Mouse (Mus musculus) ovary, adult 18-20 months (tissue): Measurements from ENCODE around the gene Hoxb4.

ENCODE experiments used
- DNase-seq: peaks from one replicate; pipeline ENCODE4 v3.0.0; 2022; ENCODE audit warnings: low spot score, mixed read lengths

Hoxb4 gene

DNA sequence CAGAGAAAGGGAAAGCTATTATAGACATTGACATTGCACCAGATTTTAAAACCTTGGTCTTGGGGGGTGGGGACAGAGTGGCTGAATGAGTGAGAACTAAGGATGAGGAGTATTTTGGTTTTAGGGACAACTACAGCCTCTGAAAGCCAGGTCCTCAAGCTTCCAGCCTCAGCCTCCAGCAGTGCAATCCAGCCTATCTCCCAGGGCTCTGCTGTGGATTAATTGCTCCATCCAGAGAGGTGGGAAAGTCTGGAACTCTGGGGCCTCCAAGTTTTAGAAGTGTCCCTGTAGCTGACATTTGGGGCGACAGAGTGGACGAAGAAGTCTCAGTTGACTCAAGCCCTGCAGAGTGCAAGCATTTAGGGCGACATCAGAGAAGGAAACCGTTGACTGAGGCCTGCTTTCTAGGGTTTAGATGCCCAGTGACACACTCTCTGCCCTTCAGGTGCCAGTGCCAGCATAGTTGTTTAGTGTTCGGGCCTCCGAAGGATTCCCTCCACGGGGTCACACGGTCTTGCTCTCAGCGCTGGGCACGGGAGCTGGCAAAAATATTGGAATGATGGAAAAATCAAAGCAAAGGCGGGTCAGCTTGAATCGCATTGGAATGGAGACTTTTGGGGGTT lies 4.2 kb upstream of the Hoxb4 start:
- no peak for DNase-seq

DNA sequence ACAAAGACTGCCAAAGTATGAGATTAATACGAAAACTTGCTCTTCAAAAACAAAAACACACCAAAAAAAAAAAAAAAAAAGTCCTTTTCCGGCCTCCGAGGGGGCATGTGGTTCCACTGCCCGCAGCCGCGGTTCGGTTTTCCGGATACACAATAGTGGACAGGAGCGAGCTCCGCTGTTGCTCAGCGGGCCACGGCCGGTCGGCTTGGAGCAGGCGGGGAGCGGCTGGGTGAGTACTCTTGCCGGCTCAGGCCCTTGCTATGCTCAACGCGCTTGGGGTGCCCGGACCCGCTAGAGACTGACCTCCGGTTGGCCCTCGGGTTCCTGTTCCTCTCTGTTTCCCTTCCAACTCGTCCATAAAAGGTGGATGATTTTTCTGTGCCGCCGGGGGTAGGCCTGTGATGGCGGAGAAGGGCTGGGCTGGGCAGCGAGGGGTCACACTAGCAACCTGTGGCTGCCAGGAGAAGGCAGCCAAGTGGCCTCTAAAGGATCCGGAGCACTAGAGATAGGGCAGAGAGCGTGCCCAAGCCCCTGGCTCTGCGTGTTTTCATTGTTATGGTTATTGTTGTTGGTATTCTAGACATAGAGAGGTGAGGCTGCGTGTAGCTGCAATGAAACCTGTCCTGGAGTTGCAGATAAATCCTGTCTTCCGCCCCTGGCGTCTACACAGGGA lies 3.3 kb upstream of the Hoxb4 start:
- no peak for DNase-seq

- DNase-seq = no peak
Observed at GRCm38 (mm10) chr11:96315344-96315681, 2.8 kb upstream of the Hoxb4 start.

GRCm38 (mm10) chr11:96316696-96317607 lies 1.1 kb upstream of the Hoxb4 start:
- no peak for DNase-seq

GRCm38 (mm10) chr11:96318368-96319070 lies 452 bp downstream of the Hoxb4 start:
- DNase-seq = peak; percentile 60

DNA sequence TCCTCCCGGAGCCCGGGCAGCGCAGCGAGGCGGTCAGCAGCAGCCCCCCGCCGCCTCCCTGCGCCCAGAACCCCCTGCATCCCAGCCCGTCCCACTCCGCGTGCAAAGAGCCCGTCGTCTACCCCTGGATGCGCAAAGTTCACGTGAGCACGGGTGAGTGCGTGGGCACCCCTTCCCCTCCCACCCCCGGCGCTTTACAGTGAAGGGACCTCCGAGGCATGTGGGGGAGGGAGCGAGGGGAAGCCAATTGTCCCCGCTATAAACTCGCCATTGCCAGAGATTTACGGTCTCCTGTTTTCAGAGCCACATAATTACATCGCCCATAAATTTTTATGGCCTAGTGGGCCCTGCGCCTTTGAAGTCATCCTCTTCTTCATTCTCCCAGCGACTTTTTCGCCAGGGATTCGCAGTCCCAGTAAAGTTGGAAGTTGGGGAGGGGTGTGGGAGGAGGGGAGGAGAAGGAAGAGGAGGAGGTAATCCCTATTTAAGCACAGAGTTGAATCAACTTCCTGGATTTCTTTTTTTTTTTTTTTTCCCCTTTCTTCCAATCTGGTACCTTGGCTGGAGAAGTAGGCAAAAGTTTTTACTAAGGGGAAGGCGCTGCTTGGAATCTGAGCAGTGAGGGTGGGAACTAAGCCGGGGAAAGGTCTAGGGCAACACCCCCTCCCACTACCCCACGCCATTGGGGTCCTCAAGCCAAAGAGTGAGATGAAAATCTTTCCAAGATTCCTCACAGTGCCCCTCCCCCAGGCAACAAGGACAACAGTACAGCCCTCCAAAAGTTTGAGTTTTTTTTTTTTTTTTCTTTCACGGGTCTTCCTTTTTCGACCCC lies 1.2 kb downstream of the Hoxb4 start:
- no peak for DNase-seq

DNA sequence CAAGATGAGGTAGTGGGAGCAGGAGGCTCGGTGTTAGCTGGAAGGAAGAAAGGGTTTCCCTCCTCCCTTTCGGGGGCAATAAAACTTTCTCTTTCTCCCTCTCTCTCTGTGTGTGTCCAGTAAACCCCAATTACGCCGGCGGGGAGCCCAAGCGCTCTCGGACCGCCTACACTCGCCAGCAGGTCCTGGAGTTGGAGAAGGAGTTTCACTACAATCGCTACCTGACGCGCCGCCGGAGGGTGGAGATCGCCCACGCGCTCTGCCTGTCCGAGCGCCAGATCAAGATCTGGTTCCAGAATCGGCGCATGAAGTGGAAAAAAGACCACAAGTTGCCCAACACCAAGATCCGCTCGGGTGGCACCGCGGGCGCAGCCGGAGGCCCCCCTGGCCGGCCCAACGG lies 1.8 kb downstream of the Hoxb4 start:
- no peak for DNase-seq

DNA sequence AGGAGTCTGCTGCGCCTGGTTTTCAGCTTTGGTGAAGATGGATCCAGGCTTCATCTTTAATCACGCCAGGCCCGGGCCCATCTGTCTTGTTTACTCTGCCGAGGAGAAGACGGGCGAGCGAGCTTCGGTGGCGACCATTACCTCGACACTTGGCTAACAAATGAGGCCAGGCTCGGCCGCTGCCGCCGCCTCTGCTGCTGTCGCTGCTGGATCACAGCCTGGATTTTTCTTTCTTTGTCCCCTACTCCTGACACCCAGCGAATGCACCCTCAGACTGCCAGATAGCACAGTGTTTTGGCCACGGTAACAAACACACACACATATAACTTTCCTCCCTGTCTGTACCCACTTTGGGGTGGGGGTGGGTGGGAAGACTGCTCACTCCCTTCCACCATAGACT lies 2.6 kb downstream of the Hoxb4 start:
- DNase-seq = no peak

DNA sequence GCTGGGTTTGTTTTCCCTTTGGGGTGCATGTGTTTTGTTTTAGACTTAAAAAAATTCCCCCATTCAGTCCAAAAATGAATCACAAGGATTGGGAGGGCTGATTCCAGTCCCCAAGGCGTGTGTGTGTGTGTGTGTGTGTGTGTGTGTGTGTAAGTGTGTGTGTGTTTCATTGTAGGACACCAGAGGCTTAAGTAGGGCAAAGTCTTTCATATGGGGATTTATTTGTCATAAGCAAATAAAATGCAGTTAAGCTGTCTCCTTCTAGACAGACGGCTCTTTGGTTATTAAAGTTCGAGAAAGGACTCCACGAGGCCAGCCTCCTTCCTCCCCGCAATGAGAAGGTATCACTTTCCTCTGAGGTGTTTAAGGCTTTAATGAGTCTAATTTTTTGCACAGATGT lies 3.8 kb downstream of the Hoxb4 start:
- no peak for DNase-seq

DNA sequence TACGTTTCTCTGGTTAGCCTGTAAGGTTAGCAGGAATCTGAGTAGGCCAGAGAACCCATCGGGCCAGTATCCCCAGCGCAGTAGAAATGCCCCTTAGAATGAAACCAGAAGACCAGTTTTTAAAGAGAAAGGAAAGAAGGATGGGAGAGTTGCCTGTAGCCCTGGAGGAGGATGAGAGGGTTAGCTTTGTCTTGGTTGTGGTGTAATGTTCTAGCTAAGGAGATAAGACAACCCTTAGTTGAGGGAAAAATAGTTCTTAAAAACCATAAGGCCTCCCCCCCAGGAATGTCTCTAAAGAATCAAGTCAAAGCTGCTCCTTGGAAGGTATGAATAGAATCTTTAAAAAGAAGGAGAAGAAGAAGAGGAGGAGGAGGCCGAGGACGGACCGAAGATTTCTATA lies 4.7 kb downstream of the Hoxb4 start:
- DNase-seq = no peak

DNA sequence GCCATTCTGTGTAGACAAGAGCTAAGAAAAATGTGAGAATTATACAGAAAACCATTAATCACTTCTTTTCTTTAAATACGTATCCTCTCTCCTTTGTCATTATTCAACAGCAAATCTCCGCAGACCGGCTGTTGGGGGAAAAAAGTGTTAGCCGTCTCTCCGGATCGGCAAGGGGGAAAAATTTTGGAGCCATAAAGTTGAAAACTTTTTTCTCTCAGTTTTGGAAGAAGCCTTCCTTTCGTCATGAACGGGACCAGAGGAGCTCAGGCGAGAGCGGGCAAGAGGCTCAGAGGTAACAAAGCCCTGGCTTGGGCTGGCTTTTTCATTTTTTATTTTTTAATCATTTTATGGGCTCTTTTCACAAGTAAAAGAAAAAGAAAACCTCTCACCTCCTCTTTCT lies 5.1 kb downstream of the Hoxb4 start, which contains the start of gene Hoxb3:
Gene Hoxb3, plus strand, starts transcription at position 173 of the 400 bp plus-strand sequence.
- DNase-seq = no peak

DNA sequence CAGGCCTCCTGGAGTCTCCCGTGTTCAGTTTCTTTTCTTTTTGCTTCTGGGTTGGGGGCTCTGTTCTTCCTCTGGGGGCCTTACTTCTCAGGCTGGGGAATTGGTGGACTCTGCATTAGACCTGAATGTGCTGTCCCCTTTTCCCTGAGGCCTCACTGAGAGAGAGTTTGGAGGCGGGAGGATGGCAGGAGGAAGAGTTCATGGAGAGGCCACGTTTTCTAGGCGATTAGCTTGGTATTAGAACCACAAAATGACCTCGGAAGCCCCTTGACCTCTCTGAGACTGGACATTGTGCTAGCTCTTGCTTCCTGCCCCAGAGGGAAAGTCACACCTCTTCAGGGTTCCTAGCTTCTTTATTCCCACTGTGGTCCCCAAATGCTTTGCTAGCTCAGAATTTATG lies 6.1 kb downstream of the Hoxb4 start:
- no peak for DNase-seq

DNA sequence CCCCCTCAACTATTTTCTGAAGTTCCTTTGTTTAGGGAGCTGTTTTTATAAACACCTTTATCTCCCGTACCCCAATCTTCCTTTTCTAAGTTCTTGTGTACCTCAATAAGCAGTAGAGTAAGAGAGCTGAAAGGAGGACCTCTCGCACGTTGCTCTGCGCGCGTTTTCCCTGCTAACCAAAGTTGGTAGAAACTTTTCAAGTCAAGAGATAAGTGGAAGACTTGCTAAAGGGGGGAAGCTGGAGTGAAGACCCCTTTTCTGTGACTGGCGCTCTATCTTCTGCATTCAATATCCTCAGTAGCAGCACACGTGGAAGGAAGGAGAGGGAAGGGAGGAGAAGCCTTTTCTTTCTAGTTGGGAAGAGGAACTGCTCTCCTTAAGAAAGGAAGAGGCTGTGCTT lies 6.9 kb downstream of the Hoxb4 start:
- no peak for DNase-seq

DNA sequence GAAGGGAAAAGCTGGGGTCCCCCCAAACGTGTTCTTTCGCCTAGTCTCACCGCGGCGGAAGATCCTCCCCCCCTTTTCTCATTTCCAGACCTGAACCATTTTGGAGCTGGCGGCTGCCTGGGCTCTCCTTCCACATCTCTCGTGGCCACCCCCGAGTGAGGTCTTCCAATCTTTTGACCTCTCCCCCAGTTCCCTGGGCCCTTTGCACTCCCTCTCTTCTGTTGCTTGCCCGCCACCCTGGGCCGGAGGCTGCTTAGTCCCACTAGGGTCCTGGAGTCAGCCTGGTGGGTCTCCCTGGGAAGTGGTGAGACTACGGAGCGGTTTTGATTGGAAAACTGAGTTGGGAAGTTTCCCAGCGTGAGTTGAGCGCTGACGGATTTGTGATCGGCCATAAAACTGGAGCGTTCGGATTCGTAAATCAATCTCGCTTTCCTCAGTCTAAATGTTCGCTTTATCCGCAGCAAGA lies 7.7 kb downstream of the Hoxb4 start:
- no peak for DNase-seq

DNA sequence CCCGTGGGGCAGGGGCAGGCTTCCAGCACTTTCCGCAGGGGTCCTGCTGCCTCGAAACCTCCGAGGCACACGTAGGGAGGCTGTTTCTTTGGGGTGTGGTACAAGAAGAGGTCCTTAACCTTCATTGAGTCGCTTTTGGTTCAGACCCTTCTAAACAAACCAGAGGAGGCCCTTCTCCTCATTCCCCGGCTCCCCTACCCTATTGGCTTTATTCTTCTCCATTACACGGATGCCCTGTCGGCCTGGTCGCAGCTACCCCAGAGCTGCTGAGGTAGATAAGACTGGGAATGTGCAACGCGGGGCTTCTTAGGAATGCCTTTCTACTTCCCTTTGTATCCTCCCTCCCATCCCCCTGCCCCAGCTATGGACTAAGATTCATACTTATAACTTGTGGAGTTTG lies 8.6 kb downstream of the Hoxb4 start:
- no peak for DNase-seq

- no peak for DNase-seq
Observed at GRCm38 (mm10) chr11:96327122-96327521, 9.1 kb downstream of the Hoxb4 start.

GRCm38 (mm10) chr11:96327750-96328149 lies 9.7 kb downstream of the Hoxb4 start:
- DNase-seq = no peak

DNA sequence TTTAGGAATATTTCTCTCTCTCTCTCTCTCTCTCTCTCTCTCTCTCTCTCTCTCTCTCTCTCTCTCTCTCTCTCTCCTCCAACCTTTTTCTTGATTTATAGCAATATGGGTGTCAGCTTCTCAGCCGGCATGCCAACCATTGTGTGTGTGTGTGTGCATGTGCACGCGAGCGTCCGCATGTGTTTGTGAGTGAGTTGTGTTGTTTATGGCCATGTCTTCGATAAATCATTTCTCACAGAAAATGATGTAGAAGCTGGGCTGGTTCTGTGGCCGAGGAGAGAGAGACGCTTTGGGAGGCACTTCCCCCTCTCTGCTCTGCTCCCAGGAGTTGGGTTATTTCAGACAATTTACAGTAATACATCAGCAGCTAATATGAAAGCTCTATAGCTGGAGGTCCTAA lies 10.5 kb downstream of the Hoxb4 start:
- no peak for DNase-seq

GRCm38 (mm10) chr11:96332105-96332504 lies 14.0 kb downstream of the Hoxb4 start:
- no peak for DNase-seq

GRCm38 (mm10) chr11:96332618-96333032 lies 14.6 kb downstream of the Hoxb4 start:
- no peak for DNase-seq

DNA sequence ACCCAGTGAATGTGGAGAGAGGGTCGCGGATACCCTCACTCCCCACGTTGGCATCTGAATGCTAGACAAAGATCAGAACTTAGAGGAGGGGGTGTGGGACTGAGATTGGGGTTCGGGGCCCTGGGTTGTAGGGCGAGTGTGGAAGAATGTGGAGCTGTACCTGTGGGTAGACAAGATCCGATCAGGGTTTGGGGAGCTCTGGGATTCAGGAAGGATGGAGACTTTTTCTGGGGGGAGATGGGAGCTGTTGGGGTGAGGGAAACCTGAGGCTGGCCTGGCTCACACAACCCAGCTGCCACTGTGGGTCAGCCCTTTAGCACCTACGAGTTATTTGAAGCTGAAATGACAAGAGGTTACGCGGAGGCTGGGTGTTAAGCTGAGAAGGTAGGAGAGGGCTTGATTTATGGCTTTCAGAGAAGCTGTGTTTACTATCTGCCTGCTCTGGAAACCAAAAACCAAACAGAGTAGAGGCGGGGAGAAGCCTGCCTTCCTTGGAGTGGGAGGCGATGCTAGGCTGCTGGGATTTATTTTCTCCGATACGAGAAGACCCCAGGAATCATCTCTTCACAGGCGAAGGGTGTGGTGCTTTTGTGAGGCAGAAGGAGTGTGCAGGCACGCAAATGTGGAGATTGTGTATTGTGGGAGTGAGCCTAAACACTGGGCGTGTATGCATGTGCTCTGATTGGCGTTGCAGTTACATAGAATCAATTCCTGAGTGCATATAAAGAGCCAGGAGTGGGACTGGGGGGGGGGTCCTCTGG lies 15.4 kb downstream of the Hoxb4 start:
- no peak for DNase-seq
